Mouse (Mus musculus): Measurements from ENCODE around the gene Cd3e. TPM values are rescaled to one million over a fixed set of nuclear protein-coding genes. Genes with fewer than 3 reads are reported as not detected.
A peak's percentile ranks its signal among the peaks of the same experiment; 100 is the strongest.
"Not testable (repeated sequence)": the region's sequence is repeated elsewhere in the genome, so short reads cannot be mapped to it uniquely, and the experiment has no call there.

Cd3e gene
- polyA plus RNA-seq, 1 experiment from 2014 or later: not detected

DNA sequence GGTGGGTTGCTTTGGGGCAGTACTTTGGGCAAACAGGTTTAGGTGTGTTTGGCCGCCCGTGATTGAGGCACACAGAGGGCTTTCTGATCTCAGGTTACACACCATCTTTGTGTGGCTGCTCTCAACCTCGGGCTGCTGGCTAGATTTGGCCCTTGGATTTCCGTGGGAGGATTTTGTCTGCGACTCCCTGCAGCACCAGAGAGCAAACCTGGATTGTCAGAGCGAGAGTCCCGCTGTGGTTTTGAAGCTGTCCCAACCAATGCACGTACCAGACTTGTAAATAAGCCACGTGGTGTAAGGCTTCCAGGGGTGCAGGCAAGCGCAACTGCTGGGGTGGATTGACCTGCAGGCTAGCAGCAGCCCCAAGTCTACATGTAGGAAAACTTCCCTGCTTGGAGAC is 33.5 kb upstream of the Cd3e start:
- H3K4me3 ChIP-seq (ENCODE audit: low read depth, low read length): peak overlapping the region; percentile 24
- H3K36me3 ChIP-seq (replicated peaks; ENCODE audit: control insufficient read depth, insufficient read depth, low read depth, low read length): no peaks in the 10 kb centered on the region
- H3K9me3 ChIP-seq (replicated peaks; ENCODE audit: control insufficient read depth, low read length): no peaks in the 10 kb centered on the region
- DNase-seq (ENCODE audit: low spot score): peak; percentile 32
- H3K27ac ChIP-seq (replicated peaks; ENCODE audit: low read depth, low read length): no peak overlapping the region
- WGBS: 1% methylated on average over 10 of the region's 10 CpGs
- peaks cover 27% of the 10 kb centered on the region for H3K27me3 ChIP-seq (ENCODE audit: control insufficient read depth, insufficient read depth, low read length)
- no peak for ATAC-seq (replicated peaks; ENCODE audit: insufficient number of reproducible peaks, low FRiP score, low TSS enrichment, low read depth)
- peak overlapping the region; percentile 39 for H3K4me2 ChIP-seq (ENCODE audit: low read depth, low read length)
- H3K4me1 ChIP-seq (ENCODE audit: control insufficient read depth, insufficient read depth, low read length): no peaks in the 10 kb centered on the region
- H3K9ac ChIP-seq (replicated peaks; ENCODE audit: low read length): peak overlapping the region; percentile 46

DNA sequence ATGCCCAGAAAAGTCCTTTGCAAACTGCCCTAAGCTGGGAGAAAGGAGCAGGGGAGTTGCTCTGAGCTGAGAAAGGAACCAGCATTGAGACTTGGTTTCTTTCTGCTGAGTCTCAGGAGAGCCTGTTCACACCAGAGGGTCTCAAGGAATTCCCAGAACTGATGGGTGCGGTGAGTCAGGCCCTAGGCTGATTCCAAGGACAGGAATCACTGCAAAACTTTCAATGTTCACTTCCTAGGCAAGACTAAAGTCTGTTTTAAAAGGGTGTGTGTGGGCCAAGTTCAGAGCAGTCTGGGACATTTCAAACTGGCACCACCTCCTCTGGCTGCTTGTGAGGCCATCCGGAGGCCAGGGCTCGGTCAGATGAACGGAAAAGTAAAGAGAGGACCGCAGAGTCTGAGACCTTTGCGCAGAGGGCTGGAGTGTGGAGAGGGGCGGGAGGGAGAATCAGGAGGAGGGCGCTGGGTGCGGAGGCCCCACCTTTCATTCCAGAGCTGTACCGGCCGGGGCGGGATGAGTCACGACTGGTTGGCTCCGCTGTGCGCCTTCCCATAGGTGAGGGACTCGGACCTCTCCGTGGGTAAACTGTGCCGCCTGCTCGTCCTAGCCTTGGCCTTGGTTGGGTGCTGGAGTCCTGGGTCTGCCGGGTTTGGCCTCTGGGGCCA is 32.8 kb upstream of the Cd3e start:
- 0 out of 2 replicates have a peak overlapping the region, but pooled peaks have one; percentile 9 for H3K27ac ChIP-seq (replicated peaks; ENCODE audit: low read depth, low read length)
- H3K36me3 ChIP-seq (replicated peaks; ENCODE audit: control insufficient read depth, insufficient read depth, low read depth, low read length): no peaks in the 10 kb centered on the region
- peak overlapping the region; percentile 39 for H3K4me2 ChIP-seq (ENCODE audit: low read depth, low read length)
- ATAC-seq (replicated peaks; ENCODE audit: insufficient number of reproducible peaks, low FRiP score, low TSS enrichment, low read depth): peak; percentile 52
- DNase-seq (ENCODE audit: low spot score): peak; percentile 45
- 2% methylated on average over 20 of the region's 20 CpGs for WGBS
- no peaks in the 10 kb centered on the region for H3K9me3 ChIP-seq (replicated peaks; ENCODE audit: control insufficient read depth, low read length)
- H3K4me1 ChIP-seq (ENCODE audit: control insufficient read depth, insufficient read depth, low read length): no peaks in the 10 kb centered on the region
- peak overlapping the region; percentile 46 for H3K9ac ChIP-seq (replicated peaks; ENCODE audit: low read length)
- peak overlapping the region; percentile 24 for H3K4me3 ChIP-seq (ENCODE audit: low read depth, low read length)
- H3K27me3 ChIP-seq (ENCODE audit: control insufficient read depth, insufficient read depth, low read length): peaks cover 27% of the 10 kb centered on the region

DNA sequence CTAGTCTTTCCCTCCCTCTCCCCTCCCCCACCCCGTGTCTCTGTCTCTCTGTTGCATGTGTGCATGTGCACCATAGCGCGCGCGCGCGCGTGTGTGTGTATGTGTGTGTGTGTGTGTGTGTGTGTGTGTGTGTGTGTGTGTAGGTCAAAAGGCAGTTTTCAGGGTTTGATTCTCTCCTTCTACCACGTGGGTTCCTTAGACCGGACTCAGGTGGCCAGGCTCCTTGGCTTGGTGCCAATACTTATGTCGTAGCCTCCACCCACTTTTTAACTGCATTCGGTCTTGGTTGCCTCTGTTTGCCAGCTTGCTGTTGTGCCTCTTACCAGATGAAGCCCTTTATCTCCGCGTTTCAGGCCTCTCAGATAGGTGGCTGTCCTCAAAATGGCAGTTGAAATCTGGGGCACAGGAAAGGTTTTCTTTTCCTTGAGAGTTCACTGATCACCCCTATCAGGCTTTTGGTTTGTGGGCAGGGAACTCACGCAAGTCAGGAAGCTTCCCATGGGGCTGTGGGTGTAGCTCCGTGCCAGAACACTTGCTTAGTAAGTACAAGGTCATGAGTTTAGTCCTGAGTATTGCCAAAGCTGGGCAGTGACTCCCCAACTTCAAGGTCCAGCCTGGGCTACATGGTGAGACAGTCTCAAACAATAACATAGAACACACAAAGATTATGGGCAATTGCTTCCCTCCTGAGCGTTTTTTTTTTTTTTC is 31.9 kb upstream of the Cd3e start:
- WGBS: 40% methylated on average over 17 of the region's 17 CpGs
- H3K4me1 ChIP-seq (ENCODE audit: control insufficient read depth, insufficient read depth, low read length): no peaks in the 10 kb centered on the region
- no peak overlapping the region for H3K4me2 ChIP-seq (ENCODE audit: low read depth, low read length)
- DNase-seq (ENCODE audit: low spot score) (peak; percentile 31), ATAC-seq (replicated peaks; ENCODE audit: insufficient number of reproducible peaks, low FRiP score, low TSS enrichment, low read depth) (no peak)
- H3K27ac ChIP-seq (replicated peaks; ENCODE audit: low read depth, low read length): no peak overlapping the region
- no peak overlapping the region for H3K4me3 ChIP-seq (ENCODE audit: low read depth, low read length)
- H3K9me3 ChIP-seq (replicated peaks; ENCODE audit: control insufficient read depth, low read length): no peaks in the 10 kb centered on the region
- no peaks in the 10 kb centered on the region for H3K36me3 ChIP-seq (replicated peaks; ENCODE audit: control insufficient read depth, insufficient read depth, low read depth, low read length)
- peaks cover 27% of the 10 kb centered on the region for H3K27me3 ChIP-seq (ENCODE audit: control insufficient read depth, insufficient read depth, low read length)
- no peak overlapping the region for H3K9ac ChIP-seq (replicated peaks; ENCODE audit: low read length)

DNA sequence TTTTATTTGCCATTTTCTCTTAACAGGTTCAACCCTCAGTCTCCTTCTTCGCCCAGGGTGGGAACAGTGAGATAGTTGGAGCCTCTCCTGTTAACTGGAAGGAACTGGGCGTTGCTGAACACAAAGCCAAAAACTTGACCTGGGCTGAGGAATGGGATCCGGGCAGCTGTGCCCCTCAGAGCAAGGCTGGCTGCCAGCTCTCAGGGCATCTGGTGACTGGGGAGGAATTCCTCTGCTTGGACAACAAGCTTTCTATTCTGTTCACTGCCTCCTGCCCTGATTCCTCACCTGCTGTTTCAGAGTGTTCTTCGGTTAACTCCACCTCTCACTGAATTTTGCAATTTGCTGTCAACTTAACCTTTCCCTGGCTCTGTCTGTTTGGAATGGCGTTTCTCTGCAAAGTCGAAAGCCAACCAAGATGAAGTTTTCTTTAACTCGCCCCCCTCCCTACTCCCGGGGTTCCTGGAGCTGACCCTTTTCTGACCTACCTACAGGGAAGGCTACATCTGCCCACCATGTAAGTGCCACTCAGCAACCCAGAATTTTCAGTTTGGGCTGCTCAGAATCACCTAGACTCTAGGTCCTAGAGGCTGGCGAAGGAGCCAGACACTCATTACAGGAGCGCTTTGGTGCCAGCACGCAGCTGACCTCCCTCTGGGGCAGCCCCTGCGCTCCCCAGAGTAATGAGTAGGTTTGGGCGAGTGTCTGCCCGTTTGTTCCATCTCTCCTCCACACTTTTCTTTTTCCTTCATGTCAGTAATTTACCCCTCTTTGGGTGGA is 30.8 kb upstream of the Cd3e start:
- ATAC-seq (replicated peaks; ENCODE audit: insufficient number of reproducible peaks, low FRiP score, low TSS enrichment, low read depth): no peak
- no peaks in the 10 kb centered on the region for H3K36me3 ChIP-seq (replicated peaks; ENCODE audit: control insufficient read depth, insufficient read depth, low read depth, low read length)
- H3K9me3 ChIP-seq (replicated peaks; ENCODE audit: control insufficient read depth, low read length): no peaks in the 10 kb centered on the region
- H3K4me2 ChIP-seq (ENCODE audit: low read depth, low read length): no peak overlapping the region
- DNase-seq (ENCODE audit: low spot score): no peak
- no peak overlapping the region for H3K9ac ChIP-seq (replicated peaks; ENCODE audit: low read length)
- H3K27ac ChIP-seq (replicated peaks; ENCODE audit: low read depth, low read length): no peak overlapping the region
- peaks cover 27% of the 10 kb centered on the region for H3K27me3 ChIP-seq (ENCODE audit: control insufficient read depth, insufficient read depth, low read length)
- H3K4me1 ChIP-seq (ENCODE audit: control insufficient read depth, insufficient read depth, low read length): no peaks in the 10 kb centered on the region
- no peak overlapping the region for H3K4me3 ChIP-seq (ENCODE audit: low read depth, low read length)
- WGBS: 14% methylated on average over 14 of the region's 14 CpGs

DNA sequence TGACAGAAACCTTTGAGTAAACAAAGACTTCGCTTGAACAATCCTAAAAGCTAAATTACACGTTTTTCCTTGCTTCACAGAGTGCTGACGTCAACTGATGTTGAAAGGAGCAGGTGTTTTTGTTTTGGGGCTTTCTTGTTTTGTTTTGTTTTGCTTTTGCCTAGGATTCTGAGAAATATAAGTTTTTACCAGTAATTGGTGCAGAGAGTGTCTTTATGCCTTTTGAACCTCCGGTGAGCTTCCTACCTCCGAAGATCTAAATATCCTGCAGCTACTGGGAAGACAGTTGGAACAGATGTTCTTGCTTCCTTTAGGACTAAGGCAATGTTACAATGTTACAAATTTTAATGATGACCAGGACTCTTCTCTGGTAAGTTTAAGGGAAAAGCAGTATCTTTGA is 30.1 kb upstream of the Cd3e start, which contains the start of gene Mpzl2:
Gene Mpzl2, plus strand, starts transcription at position 301 of the 400 bp plus-strand sequence.
- no peak within 1 kb of the TSS for H3K27ac ChIP-seq (replicated peaks; ENCODE audit: low read depth, low read length)
- DNase-seq (ENCODE audit: low spot score): no peak
- ATAC-seq (replicated peaks; ENCODE audit: insufficient number of reproducible peaks, low FRiP score, low TSS enrichment, low read depth): no peak
- H3K9ac ChIP-seq (replicated peaks; ENCODE audit: low read length): no peak within 1 kb of the TSS
- no peak within 1 kb of the TSS for H3K4me3 ChIP-seq (ENCODE audit: low read depth, low read length)
- WGBS: 60% methylated on average over 5 of the region's 5 CpGs
- H3K9me3 ChIP-seq (replicated peaks; ENCODE audit: control insufficient read depth, low read length): no peaks in the 10 kb centered on the region
- no peaks in the 10 kb centered on the region for H3K4me1 ChIP-seq (ENCODE audit: control insufficient read depth, insufficient read depth, low read length)
- H3K4me2 ChIP-seq (ENCODE audit: low read depth, low read length): no peak within 1 kb of the TSS
- H3K36me3 ChIP-seq (replicated peaks; ENCODE audit: control insufficient read depth, insufficient read depth, low read depth, low read length): no peaks in the 10 kb centered on the region
- H3K27me3 ChIP-seq (ENCODE audit: control insufficient read depth, insufficient read depth, low read length): peaks cover 27% of the 10 kb centered on the region

DNA sequence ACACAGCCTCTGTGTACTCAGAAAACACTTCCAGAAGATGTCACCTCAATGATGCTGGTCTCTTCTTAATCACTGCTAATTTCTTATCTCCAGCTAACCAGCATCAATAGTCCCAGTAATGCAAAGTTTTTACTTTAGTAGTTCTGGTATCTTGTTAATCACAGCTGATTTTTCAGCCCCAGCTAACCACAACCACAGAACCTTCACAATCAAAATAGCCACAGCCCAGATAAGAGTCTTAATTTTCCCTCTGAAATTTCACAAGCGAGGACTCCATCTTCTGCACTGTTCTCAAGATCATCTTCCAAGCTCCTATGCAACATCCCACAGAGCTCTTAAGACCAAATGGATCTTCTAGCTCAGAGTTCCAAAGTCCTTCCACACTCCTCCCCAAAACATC is 28.4 kb upstream of the Cd3e start:
- not testable (repeated sequence) for H3K36me3 ChIP-seq (replicated peaks; ENCODE audit: control insufficient read depth, insufficient read depth, low read depth, low read length); H3K27ac ChIP-seq (replicated peaks; ENCODE audit: low read depth, low read length); H3K4me1 ChIP-seq (ENCODE audit: control insufficient read depth, insufficient read depth, low read length); H3K9ac ChIP-seq (replicated peaks; ENCODE audit: low read length); H3K9me3 ChIP-seq (replicated peaks; ENCODE audit: control insufficient read depth, low read length); H3K4me3 ChIP-seq (ENCODE audit: low read depth, low read length); DNase-seq (ENCODE audit: low spot score); ATAC-seq (replicated peaks; ENCODE audit: insufficient number of reproducible peaks, low FRiP score, low TSS enrichment, low read depth); H3K4me2 ChIP-seq (ENCODE audit: low read depth, low read length)
- 82% methylated on average over 1 of the region's 1 CpGs for WGBS
- peaks cover 20% of the 10 kb centered on the region for H3K27me3 ChIP-seq (ENCODE audit: control insufficient read depth, insufficient read depth, low read length)

DNA sequence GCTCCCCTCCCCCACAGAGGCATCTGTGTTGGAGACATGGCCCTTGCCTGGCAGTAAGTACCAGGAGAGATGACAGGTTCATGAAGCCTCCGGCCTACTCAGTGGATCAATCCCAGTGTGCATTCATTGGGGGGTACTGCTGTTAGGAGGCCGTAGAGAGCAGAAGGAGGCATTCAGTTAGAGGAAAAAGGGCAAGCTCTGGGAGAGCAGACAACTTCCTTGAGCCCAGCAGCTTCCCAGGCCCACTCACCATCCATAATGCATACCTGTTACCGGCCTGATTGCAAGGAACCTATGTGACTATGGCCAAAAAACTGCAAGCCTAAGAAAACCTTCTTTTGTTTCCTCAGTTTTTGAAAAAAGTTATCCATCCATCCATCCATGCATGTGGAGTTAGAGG is 25.1 kb upstream of the Cd3e start:
- Histone ChIP-seq H3K9ac (replicated peaks; ENCODE audit: low read length) (no peak overlapping the region), H3K9me3 (replicated peaks; ENCODE audit: control insufficient read depth, low read length) (no peaks in the 10 kb centered on the region), H3K27ac (replicated peaks; ENCODE audit: low read depth, low read length) (no peak overlapping the region), H3K4me1 (ENCODE audit: control insufficient read depth, insufficient read depth, low read length) (no peaks in the 10 kb centered on the region), H3K4me3 (ENCODE audit: low read depth, low read length) (no peak overlapping the region), H3K4me2 (ENCODE audit: low read depth, low read length) (no peak overlapping the region), H3K27me3 (ENCODE audit: control insufficient read depth, insufficient read depth, low read length) (no peaks in the 10 kb centered on the region; the same call in 1 of the 2 replicates), H3K36me3 (replicated peaks; ENCODE audit: control insufficient read depth, insufficient read depth, low read depth, low read length) (no peaks in the 10 kb centered on the region)
- WGBS: 75% methylated on average over 3 of the region's 3 CpGs
- DNase-seq (ENCODE audit: low spot score) (no peak), ATAC-seq (replicated peaks; ENCODE audit: insufficient number of reproducible peaks, low FRiP score, low TSS enrichment, low read depth) (no peak)
